Mouse (Mus musculus) olfactory bulb, adult 2 months (tissue): Measurements from ENCODE around the gene Asap3.

ENCODE experiments used
- CTCF ChIP-seq: fragments of 200-500 bp; IDR thresholded peaks from 2 replicates; pipeline ENCODE4 v1.5.1; 2012; ENCODE audit warnings: low read depth, mild to moderate bottlenecking, low read length, moderate library complexity; ENCODE audit not compliant: insufficient read depth
- POLR2A ChIP-seq: fragments of 200-500 bp; IDR thresholded peaks from 2 replicates; pipeline ENCODE4 v1.6.1; 2012; ENCODE audit warnings: mild to moderate bottlenecking, low read depth, low read length, moderate library complexity; ENCODE audit not compliant: insufficient read depth

- TF ChIP-seq CTCF (no peak), POLR2A (no peak)
These were observed 32.9 kb downstream of the Asap3 start for GRCm38 (mm10) chr4:136239111-136239510.
